Comparison of ENCODE assay signal across 8 mouse cellular contexts in the genomic region with DNA sequence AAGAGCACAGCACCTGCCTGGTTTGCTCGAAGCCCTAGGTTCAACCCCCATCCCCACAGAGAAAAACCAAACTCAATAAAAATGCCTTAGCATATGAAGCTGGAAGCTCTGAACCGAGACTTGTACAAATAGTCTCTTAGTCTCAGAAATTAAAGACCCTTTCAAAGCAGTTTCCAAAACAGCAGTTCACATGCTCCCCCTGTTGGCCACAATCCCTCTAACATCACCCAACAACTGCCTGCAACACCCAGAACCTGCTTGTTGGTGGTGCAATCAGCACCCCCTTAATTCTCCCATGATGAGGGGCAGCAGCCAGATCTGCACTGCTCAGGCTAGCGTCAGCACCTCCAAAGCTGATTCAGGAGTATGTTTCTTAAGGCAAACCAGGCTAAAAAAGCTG. TPM values are rescaled to one million over a fixed set of nuclear protein-coding genes. Genes with fewer than 3 reads are reported as not detected.
DNase-seq lines count a peak whose midpoint lies in the region; ATAC-seq and TF ChIP-seq lines count a peak whose summit lies in the region.
"Had no signal": no experiment of that assay in that cellular context is flagged by ENCODE, and none has a peak within 500 bp of the region (broad histone marks: within the 10 kb centered on the region; RNA-seq: fewer than 3 reads in every experiment).

No protein-coding gene starts in this region.

- no peaks in the 10 kb centered on the region for H3K4me1 ChIP-seq in kidney, postnatal 0 days (replicated peaks; ENCODE audit: insufficient read depth, low read length)
- no peaks in the 10 kb centered on the region for H3K4me1 ChIP-seq in kidney, embryonic 15.5 days
- no peaks in the 10 kb centered on the region for H3K4me1 ChIP-seq in CH12.LX (ENCODE audit: control insufficient read depth in 1 of 2, insufficient read depth in 2 of 2)
- H3K4me1 ChIP-seq in thymus, adult 2 months (replicated peaks; ENCODE audit: control insufficient read depth, insufficient read depth, low read length): 0 out of 2 replicates have a peak, but pooled peaks cover 4% of the 10 kb centered on the region
- H3K4me1 ChIP-seq: neural tube, embryonic 12.5 days had no signal

- intact Hi-C loops in left cerebral cortex, postnatal 4 days (cut with DNase I): no loop called here

- no peak overlapping the region for H3K27ac ChIP-seq in kidney, postnatal 0 days
- H3K27ac ChIP-seq in kidney, embryonic 15.5 days: no peak overlapping the region
- no peak overlapping the region for H3K27ac ChIP-seq in CH12.LX (ENCODE audit: insufficient read depth, low read depth)
- H3K27ac ChIP-seq in thymus, adult 2 months (ENCODE audit: control insufficient read depth, insufficient read depth, low read length): no peak overlapping the region
- H3K27ac ChIP-seq: neural tube, embryonic 12.5 days had no signal

- TF ChIP-seq POLR2A in CH12.LX (IDR thresholded peaks at IDR 0.05; ENCODE audit: low read depth, low read length): no peak
- TF ChIP-seq POLR2A in thymus, adult 2 months (IDR thresholded peaks at IDR 0.05; ENCODE audit: control insufficient read depth, extremely low read depth, insufficient read depth, low read length, poor library complexity): no peak

- no peak overlapping the region for H3K4me3 ChIP-seq in kidney, postnatal 0 days (replicated peaks; ENCODE audit: low read depth, low read length)
- no peak overlapping the region for H3K4me3 ChIP-seq in kidney, embryonic 15.5 days (replicated peaks)
- H3K4me3 ChIP-seq in CH12.LX (replicated peaks in 1 of 3; ENCODE audit: low read depth in 2 of 3, low read length in 2 of 3, poor library complexity in 1 of 3): no peak overlapping the region
- H3K4me3 ChIP-seq in thymus, adult 2 months (ENCODE audit: control insufficient read depth, insufficient read depth, low read length): no peak overlapping the region
- H3K4me3 ChIP-seq: neural tube, embryonic 12.5 days had no signal

- no peaks in the 10 kb centered on the region for H3K79me2 ChIP-seq in CH12.LX (replicated peaks; ENCODE audit: control insufficient read depth, extremely low read depth, insufficient read depth, poor library complexity, severe bottlenecking)

- dilution Hi-C loops in CH12.LX (cut with MboI; ENCODE audit: extremely low pct_ligation_motif_present, extremely low pct_unique_long_range_greater_than_20kb, low sequenced_read_pairs): no loop called here

- peak; percentile 71 for DNase-seq in kidney, postnatal 0 days (ENCODE audit: low spot score)
- peak; percentile 19 for DNase-seq in CH12.LX (ENCODE audit: extremely low read depth)
- peak; percentile 56 for DNase-seq in brain, adult 2 months (ENCODE audit: low read depth, low spot score)
- DNase-seq in left cerebral cortex, postnatal 4 days: peak; percentile 43
- DNase-seq in thymus, adult 2 months: peak; percentile 44
- no peak for DNase-seq in urinary bladder, adult 2 months (ENCODE audit: low spot score)

- peaks cover 84% of the 10 kb centered on the region for H3K36me3 ChIP-seq in kidney, postnatal 0 days (ENCODE audit: insufficient read depth, low read length)
- H3K36me3 ChIP-seq in kidney, embryonic 15.5 days: peaks cover 99% of the 10 kb centered on the region
- H3K36me3 ChIP-seq in CH12.LX (replicated peaks in 1 of 2; ENCODE audit: control insufficient read depth in 1 of 2, insufficient read depth in 1 of 2, low read length in 1 of 2): peaks cover 84 to 99% of the 10 kb centered on the region in 2 experiments
- H3K36me3 ChIP-seq in thymus, adult 2 months (ENCODE audit: control insufficient read depth, insufficient read depth, low read length): peaks cover 18% of the 10 kb centered on the region

- TF ChIP-seq EP300 in CH12.LX (IDR thresholded peaks at IDR 0.05; ENCODE audit: low read length): no peak

- no peaks in the 10 kb centered on the region for H3K9me3 ChIP-seq in kidney, postnatal 0 days (replicated peaks; ENCODE audit: low read length)
- no peaks in the 10 kb centered on the region for H3K9me3 ChIP-seq in kidney, embryonic 15.5 days (replicated peaks)
- no peaks in the 10 kb centered on the region for H3K9me3 ChIP-seq in CH12.LX (replicated peaks; ENCODE audit: low read length)
- H3K9me3 ChIP-seq: neural tube, embryonic 12.5 days had no signal

- ATAC-seq in kidney, postnatal 0 days (replicated peaks; ENCODE audit: low FRiP score, low read depth): no peak
- no peak for ATAC-seq in kidney, embryonic 15.5 days (replicated peaks; ENCODE audit: low FRiP score)

- WGBS in kidney, postnatal 0 days: 61% methylated on average over 3 of the region's 3 CpGs
- WGBS in kidney, embryonic 15.5 days: 59% methylated on average over 3 of the region's 3 CpGs
- WGBS in thymus, adult 2 months: 87% methylated on average over 3 of the region's 3 CpGs

- H3K4me2 ChIP-seq in kidney, postnatal 0 days (ENCODE audit: low read length): no peak overlapping the region
- H3K4me2 ChIP-seq in kidney, embryonic 15.5 days: no peak overlapping the region
- H3K4me2 ChIP-seq in CH12.LX (ENCODE audit: insufficient read depth, low read depth, poor library complexity, severe bottlenecking): no peak overlapping the region
- H3K4me2 ChIP-seq: neural tube, embryonic 12.5 days had no signal

- peak; percentile 37 for TF ChIP-seq RAD21 in CH12.LX (IDR thresholded peaks at IDR 0.05; ENCODE audit: low read depth, low read length)

- no peak overlapping the region for H3K9ac ChIP-seq in kidney, postnatal 0 days (ENCODE audit: low read depth, low read length)
- H3K9ac ChIP-seq in kidney, embryonic 15.5 days: no peak overlapping the region
- no peak overlapping the region for H3K9ac ChIP-seq in CH12.LX (ENCODE audit: insufficient read depth, low read depth)
- H3K9ac ChIP-seq: neural tube, embryonic 12.5 days had no signal

- in situ Hi-C loops in CH12.LX (cut with MboI; ENCODE audit: low pct_ligation_motif_present, low pct_unique_long_range_greater_than_20kb, low sequenced_read_pairs): no loop called here

- no peaks in the 10 kb centered on the region for H3K27me3 ChIP-seq in kidney, postnatal 0 days (ENCODE audit: insufficient read depth, low read length)
- no peaks in the 10 kb centered on the region for H3K27me3 ChIP-seq in kidney, embryonic 15.5 days
- H3K27me3 ChIP-seq in CH12.LX (replicated peaks): no peaks in the 10 kb centered on the region
- no peaks in the 10 kb centered on the region for H3K27me3 ChIP-seq in thymus, adult 2 months (ENCODE audit: control insufficient read depth, insufficient read depth, low read length)
- H3K27me3 ChIP-seq: neural tube, embryonic 12.5 days had no signal

- peak; percentile 64 for TF ChIP-seq CTCF in kidney, postnatal 0 days (IDR thresholded peaks at IDR 0.05; ENCODE audit: low read depth)
- peak in 1 of 2 experiments; percentile 55; a peak in 2 of 4 replicates for TF ChIP-seq CTCF in CH12.LX (conservative IDR thresholded peaks at IDR 0.05 in 1 of 2, IDR thresholded peaks at IDR 0.05 in 1 of 2; ENCODE audit: low read depth in 2 of 2, low read length in 2 of 2)
- TF ChIP-seq CTCF in thymus, adult 2 months (IDR thresholded peaks at IDR 0.05; ENCODE audit: borderline replicate concordance, control insufficient read depth, extremely low read depth, insufficient read depth, low read length, poor library complexity): no peak

TF ChIP-seq in CH12.LX, 34 proteins besides CTCF, POLR2A, EP300 and RAD21:
- TF ChIP-seq SMC3 (IDR thresholded peaks at IDR 0.05; ENCODE audit: low read depth, low read length) (peak; percentile 37), ETS1 (conservative IDR thresholded peaks at IDR 0.05; ENCODE audit: low read depth, low read length) (no peak)

RNA-seq across cellular contexts. Expression of gene Slc22a1, which starts 13.9 kb away (rescaled TPM):
- polyA plus RNA-seq in kidney, postnatal 0 days (2015; fragmentation: Nextera tagmentation; extraction: Ambion mirVana): 57.4 and 70.3 TPM in 2 replicates
- polyA plus RNA-seq in kidney, embryonic 15.5 days (2015; fragmentation: Nextera tagmentation; extraction: Ambion mirVana): 6.8 and 6.9 TPM in 2 replicates
- total RNA-seq in CH12.LX (2012; rRNA removed) (0.64 and 0.80 TPM in 2 replicates), CH12.LX (2014; rRNA removed) (1.1 TPM in 1 of 2 replicates, not detected in the other)
- 0.76 and 1.2 TPM in 2 replicates for polyA plus RNA-seq in CH12.LX (2012; ENCODE audit: insufficient read length, low read depth)
- 1 to 10 TPM in 1 of 2 experiments, under 1 TPM in 1; 0.95 to 1.4 TPM for total RNA-seq in left cerebral cortex, postnatal 4 days (2021)
- polyA plus RNA-seq in thymus, adult 2 months (2012; rRNA removed): 0.80 and 1.1 TPM in 2 replicates
- polyA plus RNA-seq in urinary bladder, adult 2 months (2012; rRNA removed): 3.5 and 4.5 TPM in 2 replicates
- polyA plus RNA-seq: neural tube, embryonic 12.5 days had no signal
